Mouse (Mus musculus) lung, postnatal 14 days (tissue): Measurements from ENCODE around the gene Trp73.

Experiments used
- DNase-seq: peaks from one replicate; pipeline ENCODE4 v3.0.0; 2021

The Trp73 gene

DNA sequence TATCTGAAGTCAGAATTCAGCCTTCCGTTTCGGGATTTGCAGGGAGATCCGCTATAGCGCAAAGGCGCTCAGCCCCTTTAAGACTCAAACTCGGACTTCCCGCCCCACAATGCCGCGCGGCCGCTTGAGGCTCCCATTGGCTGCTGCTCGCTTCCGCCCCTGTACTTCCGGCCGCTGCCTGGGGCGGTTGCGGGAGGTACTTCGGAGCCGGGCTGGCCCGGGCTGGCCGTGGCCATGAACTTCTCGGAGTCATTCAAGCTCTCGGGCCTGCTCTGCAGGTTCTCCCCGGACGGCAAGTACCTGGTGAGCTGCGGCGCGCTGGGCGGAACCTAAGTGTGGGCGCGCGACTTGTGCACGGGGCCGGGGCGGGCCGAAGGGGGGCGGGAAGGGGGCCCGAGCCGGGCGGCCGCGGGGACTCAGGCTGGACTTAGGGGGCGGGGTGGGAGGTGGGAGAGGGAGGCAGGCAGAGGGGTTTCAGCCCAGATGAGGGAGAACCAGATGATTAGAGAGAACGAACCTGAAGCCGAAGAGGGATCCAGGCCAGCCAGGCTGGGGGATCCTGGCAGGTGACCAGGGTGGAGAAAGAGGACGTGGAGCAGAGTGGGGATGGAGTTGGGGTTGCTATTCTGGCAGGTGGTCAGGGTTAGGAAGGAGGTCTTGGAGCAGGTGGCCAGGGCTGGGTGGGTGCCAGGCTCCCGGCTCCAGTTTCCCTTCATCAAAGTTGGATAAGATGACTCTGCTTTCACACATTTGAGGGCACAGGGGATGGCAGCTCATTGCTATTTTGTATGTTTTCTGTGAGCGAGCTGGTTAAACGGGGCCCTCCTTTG, 2.4 kb upstream of the Trp73 start, which contains the start of gene Wrap73:
Wrap73 (plus strand) TSS at position 162 of the 830 bp plus-strand sequence.
- DNase-seq = peak; percentile 88

DNA sequence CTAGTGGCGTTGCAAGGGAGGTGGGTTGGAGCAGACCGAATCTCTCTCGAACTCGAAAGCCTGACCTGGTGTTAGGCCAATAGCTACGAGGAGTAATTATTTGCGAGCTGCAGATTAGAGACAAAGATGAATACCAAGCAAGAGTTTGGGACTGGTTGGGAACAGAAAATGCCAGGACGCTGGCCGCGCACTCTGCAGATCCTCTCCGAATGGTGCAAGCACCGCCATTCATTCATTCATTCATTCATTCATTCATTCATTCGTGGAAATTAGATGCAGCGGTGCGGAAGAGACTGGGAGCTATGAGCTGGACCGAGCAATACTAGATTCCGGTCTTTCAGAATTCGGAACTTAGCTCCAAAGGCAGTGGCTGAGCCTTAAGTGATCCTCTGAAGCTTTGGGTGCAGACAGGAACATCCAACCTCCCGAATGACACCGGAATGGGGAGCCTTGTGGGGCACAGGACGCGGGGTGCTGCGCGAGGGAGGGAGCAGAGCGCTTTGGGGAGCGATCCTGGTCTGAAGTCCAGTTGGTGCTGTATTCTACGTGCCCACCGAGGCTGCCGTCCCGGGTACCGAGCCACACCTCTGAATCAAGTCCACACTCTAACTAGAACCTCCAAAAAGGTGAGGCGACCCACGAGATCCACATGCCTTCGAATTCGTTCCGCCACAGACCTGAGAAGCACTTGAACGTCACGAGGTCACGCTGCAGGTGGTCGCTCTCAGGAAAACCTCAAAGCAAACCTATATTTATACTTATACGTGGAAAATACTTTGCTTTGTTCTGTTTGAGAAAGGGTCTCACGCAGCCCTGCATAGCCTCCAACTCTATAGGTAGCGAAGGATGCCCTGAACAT, 1.2 kb upstream of the Trp73 start:
- DNase-seq = no peak

DNA sequence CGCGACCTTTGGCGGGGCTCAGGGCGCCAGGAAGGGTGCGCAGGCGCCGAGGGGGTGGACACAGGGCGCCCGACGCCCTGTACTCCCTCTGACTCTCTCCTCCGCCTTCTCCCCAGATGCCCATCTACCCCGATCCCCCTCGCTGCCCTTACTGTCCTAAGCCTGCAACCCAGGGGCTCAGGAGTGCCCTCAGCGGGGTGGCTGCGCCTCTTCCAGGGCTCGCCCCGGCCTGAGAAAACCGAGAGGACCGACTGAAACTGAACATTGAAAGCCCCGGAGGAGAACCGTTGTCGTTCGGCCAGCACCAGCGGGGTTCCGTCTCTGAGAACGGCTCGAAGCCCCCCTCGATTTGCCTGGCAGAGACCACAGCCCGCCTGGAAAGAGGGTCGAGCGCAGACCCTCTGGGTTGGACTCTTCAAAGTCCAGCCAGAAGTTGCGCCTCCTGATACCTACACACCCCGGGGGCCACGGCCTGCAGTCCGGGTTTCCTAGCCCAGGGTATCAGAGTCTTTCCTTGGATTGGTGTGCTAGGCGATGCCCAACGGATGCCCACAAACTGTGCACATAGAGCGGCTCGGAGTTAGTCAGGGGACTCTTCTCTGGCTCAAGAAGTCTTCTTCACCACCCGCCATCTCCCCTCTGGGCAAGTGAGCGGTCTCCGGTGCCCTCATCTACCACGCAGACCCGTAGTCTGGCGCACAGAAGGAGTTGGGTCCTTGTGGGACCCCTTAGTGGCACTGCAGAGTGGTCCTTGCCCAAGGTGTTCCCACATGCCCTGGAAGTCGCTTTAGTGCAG, 403 bp upstream of the Trp73 start:
- no peak for DNase-seq

DNA sequence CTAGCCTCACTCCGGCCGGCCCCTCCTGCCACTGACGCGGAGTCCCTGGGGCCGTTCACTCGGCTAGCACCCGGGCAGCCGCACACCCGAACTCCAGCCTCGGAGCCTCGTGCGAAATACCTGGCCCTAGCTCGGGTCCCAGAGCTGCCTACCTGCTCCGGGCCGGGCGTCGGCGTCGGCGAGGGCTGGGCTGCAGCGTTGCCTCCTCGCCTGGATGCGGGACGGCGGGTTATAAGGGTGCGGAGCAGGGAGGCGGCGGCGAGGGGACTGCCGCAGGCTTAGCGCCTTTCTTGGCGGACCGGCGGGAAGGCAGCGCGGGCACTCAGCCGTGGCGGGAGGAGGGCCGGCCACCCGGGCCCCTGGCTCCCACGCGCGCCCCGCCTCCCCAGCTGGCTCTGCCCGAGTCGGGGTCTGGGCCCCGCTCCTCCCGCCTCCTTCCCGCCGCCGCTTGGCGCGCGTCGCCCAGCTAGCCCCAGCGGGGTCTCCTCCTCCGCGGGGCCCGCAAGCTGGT, 282 bp downstream of the Trp73 start:
- no peak for DNase-seq

DNA sequence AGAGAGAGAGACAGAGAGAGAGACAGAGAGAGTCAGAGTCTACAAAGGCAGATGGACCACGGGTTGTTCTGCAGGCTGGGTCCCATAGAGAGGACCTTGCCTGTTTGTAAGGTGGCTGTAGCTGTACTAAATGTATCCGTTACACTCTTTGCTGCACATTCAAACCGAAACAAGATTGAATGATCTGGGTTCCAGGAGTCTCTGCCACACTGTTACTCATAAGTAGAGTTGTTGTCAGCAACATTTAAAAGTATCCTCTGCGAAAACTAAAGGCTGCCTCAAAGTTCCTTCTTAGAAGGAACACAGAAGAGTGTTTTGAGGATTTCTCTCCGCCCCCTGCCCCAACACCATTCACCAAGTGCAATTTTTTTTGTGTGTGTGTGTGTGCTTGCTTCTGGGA, 2.9 kb downstream of the Trp73 start:
- no peak for DNase-seq

DNA sequence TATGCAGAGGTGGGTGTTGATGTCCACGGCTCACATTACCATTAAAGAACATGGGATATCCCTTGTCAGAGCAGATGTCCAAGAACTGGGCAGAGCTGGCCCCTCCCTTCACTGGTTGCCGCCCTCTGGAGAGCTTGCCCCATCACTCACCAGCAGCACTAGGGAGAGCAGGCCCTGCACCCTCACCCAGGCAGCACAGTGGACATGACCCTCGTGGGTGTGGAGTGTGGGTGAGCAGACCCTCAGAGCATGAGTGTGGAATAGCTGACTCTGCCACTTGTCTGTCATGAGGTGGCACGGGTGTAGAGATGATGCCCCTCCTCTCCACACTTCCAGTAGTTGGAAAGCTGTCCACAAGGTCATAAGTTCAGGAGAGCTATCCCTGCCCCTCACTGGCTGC, 5.2 kb downstream of the Trp73 start:
- DNase-seq = no peak

DNA sequence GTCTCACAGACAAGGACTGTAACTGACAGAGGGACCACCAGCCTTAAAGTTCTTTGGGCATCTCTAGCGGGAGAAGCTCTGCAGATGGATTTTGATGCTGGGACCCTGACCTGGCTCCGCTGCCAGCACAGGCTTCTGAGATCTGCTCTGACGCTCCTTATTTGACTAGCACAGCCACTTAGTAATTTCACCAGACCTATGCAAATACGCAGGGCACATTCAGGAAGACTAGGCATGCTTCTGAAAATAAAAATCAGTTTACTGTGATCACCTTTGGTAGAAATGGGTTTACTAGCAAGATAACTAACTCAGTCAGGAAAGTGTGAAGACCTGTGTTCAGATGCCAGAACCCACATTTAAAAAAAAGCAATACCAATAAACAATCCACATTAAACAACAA, 8.1 kb downstream of the Trp73 start:
- DNase-seq = no peak

DNA sequence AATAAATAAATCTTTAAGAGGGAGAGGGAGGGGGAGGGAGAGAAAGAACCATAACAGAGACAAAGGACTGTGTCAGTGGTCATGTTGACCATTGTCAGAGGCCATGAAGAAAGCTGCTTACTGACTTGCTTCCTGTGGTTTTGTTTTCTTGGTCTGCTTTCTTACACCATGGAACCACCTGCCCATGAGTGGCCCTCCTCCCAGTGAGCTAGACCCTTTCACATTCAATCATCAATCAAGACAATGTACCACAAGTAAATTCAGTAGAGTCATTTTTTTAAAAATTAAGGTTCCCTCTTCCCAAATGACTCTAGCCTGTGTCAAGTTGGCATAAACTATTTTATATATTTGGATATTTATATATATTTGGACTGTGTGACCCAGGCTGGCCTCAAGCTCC, 10.1 kb downstream of the Trp73 start:
- no peak for DNase-seq

DNA sequence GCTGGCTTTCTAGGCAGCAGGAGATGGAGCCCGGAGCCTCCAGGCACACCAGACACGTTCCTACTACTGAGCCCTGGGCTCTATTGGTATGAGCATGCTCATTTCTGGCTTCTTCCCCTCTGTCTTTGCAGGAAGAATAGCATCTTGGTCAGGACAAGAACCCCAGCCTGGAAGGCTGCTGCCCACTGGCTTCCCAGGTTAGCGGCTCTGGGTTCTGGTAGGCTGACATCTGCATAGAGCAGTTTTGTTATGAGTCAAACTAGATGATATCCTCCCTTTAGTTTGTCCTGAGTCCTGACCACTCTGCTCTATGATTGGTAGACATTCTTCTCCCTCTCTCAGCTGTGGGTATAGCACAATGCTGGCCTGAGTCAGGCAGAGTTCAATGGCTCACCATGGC, 12.7 kb downstream of the Trp73 start:
- no peak for DNase-seq

DNA sequence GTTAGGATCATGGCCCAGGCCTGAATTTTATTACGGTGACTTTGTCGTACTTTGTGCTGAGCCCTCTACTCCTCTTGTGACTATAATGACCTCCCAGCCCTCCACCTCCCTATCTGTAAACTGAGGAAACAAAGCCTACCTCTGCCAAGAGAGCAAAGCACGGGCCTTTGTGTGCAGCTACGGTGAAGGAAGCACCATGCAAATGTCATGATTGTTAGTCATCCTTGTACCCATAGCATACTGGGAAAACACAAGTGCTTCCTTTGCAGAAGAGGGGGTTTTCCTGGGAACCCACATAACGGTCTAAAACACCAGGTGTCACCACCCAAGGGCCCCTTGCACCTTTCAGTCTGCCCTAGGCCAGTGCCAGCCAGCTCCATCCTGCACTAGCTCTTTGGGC, 14.8 kb downstream of the Trp73 start:
- DNase-seq = no peak

DNA sequence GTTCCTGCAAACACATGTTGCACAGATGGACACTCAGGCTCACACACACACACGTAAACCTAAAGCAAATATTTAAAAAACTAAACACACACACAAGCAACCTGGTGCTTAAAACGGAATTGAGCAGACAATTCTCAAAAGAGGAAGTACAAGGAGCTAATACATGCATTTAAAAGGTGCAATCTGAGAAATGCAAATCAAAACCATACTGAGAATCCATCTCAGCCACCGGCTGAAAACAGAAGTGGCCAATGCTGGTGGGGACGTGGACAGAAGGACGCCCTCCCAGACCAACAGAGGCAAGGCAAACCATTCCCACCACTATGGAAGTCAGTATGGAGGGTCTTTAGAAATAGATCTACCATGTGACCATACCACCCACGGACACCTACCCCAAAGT, 16.5 kb downstream of the Trp73 start:
- no peak for DNase-seq

DNA sequence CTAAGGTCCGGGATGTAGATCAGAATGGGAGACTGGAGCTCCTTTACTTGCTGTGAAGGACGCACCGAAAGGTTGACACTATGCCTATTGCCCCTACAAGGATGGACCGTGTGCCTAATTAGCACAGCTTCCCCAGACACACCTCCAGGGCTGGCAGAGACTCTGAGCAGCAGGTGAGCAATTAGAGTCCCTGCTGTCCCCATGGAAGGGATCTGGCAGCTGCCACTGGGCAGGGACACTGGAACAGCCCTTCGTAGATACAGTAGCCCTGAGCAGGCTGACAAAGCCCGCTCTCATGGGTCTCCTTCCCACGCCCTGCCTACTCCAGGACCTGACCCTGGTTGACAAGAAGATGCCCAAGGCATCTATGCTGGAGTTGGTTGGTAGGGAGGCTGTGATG, 17.6 kb downstream of the Trp73 start:
- DNase-seq = no peak

DNA sequence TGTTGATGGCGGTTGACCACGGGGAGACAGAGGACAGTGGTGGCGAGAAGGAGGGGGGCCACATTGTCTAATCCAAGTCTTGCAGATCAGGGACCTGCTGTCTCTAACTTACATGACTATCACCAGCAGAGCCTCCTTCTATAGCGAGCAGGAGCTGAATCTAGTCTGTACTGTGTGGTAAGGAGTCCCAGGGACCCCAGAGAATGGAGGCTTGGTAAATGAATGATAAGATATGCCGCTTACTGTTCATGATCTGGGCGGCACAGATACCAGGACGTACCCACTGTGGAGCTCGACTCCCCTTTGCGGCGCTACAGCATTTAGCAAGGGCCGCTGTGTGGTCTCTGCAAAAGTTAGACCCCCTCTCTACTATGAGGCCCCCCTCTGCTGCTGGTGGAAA, 18.2 kb downstream of the Trp73 start:
- no peak for DNase-seq

DNA sequence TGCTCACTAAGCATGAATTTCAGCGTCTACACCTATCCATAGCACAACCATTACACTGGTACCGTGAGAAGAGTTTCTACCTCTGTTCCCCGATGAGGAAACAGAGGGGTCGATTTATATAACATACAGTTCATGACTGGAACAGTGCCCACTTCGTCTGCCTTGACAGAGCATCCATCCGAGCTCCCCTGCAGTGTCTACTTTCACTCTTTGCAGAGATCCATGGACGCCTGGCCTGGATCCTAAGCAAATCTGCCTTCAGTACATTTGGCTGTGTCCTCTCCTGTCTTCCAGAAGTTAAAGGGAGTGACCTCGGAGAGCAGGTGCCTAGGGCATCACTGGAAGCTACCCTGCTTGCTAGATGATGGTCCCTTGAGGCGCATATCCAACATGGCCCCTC, 20.8 kb downstream of the Trp73 start:
- DNase-seq = no peak

DNA sequence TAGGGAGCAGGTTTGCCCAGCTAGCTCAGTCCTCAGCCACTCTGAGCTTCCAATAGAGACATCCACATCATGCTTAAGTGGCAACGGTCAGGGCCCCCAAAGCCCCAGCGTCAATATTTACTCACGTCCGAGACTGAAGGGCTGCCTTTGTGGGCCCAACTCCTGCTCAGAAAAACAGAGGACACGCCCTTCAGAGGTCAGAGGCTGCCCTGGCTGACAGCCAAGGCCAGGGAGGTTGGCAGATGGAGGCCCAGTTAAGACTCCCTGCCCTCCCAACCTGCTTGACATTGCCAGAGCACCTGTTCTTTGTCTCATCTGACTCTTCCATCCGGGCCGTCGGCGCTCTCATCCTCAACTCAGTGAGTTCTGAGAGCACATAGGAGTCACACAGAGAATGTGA, 21.2 kb downstream of the Trp73 start:
- DNase-seq = no peak

DNA sequence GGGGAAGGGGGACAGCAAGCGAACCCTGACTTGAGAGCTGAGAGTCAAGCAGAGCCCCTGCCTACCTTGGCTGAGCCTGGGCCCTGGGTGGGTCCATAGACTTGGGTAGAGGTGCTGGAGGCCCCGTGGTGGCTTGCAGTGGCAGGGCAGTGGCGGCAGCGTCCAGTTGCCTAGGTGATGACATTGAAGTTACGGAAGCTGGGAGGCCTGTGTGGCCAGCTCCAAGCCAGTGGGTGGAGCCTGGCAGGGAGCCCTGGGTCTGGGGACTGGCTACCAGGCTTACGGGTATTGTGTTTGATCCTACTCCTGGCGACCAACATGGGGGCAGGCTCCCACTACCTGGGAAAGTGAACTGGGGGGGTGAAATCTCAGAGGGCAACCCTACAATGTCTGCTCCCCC, 23.6 kb downstream of the Trp73 start:
- DNase-seq = no peak

DNA sequence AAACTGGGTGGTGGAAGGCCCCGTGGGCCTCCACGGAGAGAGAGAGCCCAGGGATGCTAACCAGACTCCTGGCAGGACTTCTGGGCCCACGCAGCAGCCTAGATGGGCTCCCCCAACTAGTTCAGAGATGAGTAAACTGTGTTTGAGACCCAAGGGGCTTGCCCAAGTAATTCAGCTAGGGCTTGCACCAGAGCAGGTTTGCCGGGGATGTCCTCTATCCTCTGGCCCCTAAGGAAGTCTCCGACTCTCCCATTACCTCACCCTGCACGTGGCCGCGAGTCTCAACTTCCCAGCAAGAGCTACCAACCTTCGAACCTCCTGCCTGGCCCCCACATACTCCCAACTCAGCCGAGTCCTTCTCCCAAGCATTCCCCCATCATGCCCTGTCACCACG, 30.2 kb downstream of the Trp73 start:
- DNase-seq = no peak

DNA sequence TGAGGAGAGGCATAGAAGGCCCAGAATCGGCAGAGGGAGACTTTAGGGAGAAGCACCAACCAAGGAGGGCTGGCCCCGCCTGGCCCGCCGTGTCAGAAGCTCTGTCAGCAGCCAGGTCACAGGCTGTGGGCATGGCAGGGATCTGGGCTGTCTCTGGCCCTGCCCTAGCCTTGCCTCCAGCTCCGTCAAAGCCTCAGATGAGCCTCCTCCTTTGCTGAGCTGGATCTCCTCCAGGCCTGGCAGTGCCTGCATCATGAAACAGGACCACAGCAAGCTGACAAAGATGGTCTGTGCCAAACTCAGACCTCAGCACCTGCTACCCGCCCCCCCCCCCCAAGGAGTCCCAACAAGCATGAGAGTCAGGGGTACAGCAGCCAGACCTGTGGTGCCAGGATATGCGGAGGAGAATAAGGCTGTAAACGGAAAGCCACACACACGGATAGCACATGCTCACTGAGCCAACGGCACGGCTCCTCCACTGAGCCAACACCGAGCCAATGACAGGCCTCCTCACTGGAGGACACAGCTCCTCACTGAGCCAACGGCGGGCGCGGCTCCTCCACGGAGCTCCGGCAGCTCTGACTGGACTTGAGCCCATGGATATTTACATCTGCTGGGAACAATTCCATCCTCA, 30.7 kb downstream of the Trp73 start:
- DNase-seq = no peak

DNA sequence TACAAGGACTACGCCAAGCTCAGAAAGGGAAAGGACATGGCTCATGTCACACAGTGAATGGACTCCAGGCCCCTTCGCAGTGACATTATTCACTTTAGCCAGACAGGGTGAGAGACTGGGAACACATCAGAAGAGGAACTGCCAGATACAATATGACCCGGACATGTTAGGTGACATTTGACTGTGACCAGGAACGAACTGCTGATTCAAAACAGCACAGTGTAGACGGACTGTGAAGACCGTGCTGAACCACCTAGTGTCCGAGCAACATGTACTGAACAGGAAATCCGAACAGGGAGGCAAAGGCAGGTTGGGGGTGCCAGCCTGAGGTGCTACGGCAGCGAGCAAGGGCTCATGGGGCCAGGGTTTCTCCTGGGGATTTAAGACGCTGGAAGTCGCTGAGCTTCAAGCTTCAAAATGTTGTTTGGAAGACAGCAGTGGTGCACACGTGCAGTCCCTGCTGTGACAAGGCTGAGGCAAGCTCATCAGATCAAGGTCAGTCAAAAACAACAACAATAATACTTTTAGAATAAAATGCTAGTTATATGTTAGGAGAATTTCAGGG, 33.4 kb downstream of the Trp73 start:
- no peak for DNase-seq

DNA sequence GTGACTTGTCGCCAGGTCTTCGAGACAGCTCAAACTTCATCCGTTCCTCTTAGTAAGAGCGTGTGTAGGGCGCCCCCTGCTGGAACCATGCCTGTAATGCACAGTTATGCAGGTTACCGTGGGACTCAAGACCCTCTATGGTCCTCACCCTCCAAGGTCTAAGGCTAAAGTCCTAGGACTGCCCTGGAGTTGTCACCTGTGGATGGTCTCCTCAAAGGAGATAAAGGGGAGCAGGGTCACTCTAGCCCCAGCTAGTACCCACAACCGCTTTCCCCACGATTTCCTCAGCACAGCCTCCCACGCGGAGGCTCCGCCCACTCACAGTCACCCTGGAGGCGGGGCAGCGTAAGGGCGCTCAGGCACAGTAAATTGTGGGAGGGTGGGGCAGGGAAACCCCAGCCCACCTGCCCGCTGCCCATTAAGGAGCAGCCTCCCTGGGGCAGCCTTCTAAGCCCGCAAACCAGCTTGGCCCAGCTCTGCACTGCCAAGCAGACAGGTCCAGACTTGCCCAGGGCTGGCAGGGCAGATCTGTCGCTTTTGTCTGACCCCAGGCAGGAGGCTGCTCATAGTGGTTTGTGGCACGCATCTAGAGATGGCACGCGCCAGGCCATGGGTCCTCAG, 34.5 kb downstream of the Trp73 start:
- peak; percentile 72 for DNase-seq

DNA sequence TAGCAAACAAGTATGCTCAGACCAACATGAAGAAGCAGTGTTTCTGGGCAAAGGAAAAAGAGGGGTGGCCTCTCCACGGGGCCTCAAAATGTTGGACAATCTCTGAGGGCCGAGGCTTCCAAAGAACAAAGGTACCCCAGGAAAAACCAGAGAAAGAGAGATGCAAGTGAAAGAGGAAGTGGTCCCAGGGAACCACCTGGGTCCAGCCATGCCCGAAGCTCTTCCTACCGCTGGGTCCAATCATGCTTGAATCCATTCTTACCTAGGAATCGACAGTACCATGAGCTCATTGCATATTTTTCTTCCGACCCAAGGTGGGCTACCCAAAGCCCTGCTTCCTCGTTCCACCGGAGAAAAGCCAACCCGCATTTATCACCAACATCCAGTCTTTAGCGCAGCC, 36.1 kb downstream of the Trp73 start:
- DNase-seq = no peak

DNA sequence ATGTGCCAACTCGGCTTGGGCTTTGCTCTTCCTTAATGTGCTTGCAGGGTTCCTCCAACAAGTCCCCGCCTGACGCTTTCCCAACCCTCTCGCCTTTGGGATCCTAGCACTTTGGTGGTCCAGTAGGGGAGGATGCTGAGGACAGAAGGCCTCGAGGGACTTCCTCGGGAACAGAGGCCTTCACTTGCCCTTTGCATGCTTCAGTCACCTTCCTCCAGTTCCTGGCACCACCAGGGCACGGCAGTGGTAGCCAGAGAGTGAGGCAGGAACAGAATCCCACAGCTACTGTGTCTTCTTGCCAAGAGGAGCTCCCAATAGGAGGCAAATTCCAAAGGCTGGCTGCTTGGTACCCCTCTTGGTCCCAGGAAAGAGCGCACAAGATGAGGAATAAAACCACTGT, 36.6 kb downstream of the Trp73 start:
- DNase-seq = no peak
